Mouse (Mus musculus) heart, adult 9 months (tissue): ENCODE data around the gene Ube2cbp.

Experiments
- DNase-seq, 2 experiments: peaks; one replicate each; pipeline ENCODE4 v3.0.0; 2022; ENCODE audit warnings: low spot score in 2 of 2

Gene Ube2cbp

DNA sequence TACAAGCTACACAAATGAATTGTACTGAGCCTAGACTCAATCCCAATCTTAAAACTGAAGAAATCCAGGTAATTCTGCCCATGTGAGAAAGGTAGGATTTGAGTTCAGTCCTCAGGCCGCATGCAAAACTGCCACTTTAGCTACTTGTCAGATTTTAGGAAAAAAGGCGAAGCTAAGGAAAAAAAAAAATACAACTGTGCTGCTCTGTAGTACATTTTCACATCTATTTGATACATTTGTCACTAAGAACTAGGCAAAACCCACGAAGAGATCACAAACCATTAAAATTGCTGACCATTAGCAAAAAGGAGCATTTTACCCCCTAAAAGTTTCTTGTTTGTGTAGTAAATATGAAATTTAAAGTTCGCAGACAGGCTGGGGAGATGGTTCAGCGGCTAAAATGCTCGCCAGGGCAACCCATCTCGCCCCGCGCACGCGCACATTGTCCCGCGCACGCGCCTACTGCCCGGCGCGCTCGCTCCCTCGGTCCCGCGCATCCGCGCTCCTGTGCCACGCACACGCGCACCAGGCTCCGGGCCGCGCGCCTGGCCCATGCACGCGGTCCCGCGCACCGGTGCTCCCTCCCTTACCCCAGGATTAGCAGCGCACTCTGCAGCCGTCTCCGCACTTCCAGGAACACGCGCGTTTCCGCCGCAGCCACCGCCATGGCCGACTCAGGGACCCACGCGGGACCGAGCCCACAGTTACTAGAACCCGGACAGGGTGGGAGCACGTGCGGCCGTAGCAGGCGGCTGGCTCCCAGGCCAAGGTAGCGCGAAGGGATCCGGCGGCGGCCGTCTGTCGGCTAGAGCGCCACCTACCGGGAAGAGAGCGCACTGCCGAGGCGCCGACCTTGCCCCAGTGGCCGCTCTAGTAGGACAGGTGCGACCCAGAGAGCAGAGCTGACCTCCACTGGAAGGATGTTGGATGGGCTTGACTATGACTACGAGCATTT, at the start of gene Ube2cbp:
Ube2cbp (minus strand) TSS at position 800 of the 955 bp plus-strand sequence.
- DNase-seq = peak; percentile 88 to 91

DNA sequence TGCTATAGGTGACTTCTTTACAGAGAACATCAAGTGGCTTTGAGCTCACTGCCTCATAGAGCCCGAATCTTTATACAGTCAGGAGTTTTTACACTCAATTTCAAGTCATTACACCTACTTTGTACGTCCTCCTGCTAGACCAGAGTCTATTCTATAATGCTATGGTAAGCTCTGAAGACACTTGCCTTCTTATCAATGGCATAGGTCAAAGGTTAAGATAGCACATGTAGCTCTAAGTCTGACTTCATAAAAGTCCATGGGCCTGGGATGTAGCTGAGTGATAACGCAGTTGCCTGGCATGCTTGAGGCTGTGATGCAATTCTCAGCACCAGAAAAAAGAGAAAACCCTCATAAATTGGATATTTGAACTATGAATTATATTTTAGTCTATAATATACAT, 49.6 kb upstream of the Ube2cbp start:
- DNase-seq = peak in 1 of 2 experiments; percentile 8

DNA sequence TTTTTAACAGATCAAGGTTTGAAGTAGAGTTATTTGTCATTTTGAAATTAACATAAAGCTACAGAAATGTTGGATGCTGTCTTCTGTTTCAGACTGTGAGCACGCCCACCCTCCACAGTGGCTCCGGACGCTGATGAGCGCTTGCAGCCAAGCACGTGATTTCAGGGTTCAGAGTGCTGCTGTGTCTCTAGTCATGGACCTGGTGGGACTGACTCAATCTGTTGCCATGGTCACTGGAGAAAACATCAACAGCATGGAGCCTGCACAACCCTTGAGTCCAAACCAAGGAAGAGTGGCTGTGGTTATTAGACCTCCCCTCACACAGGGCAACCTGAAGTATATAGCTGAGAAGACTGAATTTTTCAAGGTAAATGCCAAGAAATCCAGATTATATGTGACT, 49.0 kb upstream of the Ube2cbp start:
- DNase-seq = peak; percentile 10 to 12

DNA sequence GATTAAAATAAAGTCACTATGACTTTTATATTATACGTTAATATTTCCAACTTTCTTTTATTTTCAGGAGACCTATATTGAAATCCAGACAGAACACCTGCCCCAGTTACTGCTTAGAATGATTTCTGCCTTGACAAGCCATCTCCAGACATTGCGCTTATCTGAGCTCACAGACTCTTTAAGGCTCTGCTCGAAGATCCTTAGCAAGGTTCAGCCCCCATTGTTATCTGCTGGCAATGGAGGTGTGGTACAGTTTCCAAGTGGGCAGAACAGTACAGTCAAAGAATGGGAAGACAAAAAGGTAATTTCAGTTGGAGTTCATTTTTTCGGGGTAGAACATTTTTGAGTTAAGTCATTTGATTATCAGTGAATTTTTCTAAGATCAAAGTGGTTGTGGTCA, 42.7 kb upstream of the Ube2cbp start:
- DNase-seq = no peak

DNA sequence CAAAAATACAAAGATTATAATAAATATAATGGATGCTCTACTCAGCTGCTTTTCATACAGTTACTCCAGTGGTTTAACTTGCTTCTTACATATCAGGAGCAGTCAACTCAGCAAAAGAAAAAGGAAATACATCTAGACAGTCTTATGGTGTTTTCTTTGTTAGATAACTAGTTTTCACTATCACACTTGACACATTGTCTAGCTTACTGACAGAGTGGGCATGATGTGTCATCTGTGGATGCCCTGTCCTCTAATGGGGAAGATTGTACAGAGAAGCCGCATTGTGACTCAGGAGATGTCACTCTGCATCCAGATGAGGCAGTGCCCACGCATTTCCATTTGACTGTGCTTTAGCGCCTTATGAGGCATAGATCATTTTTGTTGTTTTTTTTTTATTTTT, 34.3 kb upstream of the Ube2cbp start:
- DNase-seq = no peak

DNA sequence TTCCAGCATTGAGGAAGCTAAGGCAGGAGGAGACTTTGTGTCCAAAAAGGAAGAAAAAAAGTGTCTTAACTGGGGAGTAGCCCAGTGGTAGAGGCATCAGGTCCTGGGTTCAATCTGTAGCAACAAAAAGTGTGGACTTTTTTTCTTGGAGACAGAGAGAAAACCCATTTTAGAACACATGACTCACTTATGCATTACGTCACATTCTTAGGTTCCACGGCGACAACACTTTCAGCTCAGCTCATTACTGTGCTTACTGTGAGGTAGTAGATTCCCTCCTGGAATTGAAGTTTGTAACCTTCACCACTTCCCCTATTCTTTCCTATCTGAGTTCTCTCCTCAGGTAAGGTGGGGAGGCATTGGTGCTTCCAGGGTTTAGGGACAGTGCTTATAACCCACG, 31.5 kb upstream of the Ube2cbp start:
- DNase-seq = no peak

DNA sequence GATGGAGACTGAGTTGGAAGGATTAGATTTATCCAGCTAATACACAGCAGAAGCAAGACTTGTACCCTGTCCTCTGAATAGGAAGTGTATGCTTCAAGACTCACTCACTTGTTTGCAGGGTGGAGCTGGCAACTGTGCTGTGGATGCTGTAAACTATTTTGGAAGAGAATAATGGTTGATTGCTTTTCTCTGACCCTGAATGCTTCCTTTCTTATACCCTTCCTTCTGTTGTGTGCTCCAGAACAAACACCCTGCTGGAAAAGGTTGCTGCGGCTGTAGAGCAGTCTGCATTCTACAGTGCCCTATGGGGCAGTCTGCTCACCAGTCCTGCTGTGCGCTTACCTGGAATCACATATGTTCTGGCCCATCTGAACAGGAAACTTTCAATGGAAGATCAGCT, 27.0 kb upstream of the Ube2cbp start:
- no peak for DNase-seq

DNA sequence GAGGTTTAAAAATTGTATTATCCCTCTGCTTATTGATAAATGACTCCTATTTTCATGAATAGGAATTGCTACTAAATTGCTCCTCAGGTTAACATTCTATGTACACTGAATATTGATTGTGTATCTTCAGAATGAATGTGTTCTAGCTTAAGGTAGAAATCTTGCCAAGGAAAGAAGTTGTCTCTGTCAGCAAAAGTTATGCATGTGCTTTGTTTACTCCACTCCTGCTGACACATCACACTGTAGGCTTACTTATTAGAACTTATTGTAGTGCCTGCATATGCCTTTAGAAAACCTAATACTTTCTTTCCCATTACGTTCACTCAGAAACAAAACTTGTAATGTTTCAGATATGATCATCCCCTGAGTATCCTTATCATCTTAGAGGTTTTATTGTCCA, 17.5 kb upstream of the Ube2cbp start:
- DNase-seq = no peak

DNA sequence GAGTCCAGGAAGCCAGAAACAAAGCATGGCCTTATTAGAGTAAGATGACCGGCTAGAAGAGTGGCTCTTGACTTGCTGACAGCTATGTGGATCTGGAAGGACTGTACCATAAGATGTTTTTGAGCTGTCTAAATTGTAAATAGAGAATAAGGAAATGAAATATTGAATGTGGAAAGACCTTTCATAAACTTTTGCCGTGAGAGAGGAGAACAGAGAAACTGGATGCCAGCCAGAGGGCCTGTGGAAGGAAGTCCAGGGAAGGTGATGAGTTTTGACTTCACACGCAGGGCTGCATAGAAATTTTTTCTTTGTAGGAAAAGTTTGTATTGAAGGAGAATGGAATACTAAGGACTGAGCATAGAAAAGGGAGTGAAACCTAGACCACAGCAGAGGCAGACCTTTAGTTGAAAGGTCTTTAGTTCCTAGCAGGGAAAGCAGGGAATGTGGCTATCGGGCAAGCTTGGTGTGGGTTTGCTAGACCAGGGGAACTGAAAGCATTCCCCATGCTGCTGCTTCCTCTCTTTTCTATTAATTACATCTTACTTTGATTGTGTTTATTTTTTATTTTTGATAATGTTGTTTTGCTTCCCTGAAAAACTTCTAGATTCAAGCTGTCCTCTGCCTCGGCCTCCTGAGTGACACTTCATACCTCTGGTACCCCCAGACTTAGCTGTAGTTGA, 13.8 kb upstream of the Ube2cbp start:
- no peak for DNase-seq

DNA sequence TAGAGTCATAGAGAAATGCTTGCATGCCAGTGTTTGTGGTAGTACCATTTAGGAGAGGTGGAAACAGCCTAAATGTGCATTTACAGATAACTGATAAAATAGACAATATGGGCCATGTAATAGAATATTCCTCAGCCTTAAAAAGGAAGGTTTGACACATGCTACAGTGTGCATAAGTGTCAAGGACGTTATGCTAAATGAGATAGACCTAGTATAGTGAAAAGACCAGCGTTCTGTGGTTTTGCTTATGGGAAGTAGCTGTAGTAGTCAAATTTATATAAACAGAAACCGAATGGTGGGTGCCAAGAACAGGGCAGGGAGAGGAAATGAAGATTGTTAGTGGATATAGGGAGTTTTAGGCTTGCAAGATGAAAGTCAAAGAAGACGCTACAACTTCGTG, 12.0 kb upstream of the Ube2cbp start:
- no peak for DNase-seq

DNA sequence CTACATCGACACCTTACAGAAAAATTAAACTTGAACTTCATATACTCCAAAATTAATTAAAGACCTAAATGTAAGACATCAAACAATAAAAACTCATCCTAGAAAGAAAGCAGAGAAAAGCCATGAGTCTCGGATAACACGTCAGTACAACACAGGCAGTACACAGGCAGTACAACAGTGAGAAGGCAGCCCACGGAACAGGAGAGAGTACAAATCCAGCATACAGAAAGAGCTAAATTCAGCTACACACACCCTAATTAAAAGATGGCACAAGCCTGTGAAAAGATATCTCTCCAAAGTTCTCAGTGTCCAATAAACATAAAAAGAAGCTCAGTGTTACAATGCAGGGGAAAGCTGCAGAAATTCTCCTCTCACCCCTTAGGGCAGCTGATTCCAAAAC, 11.2 kb upstream of the Ube2cbp start:
- DNase-seq = no peak

DNA sequence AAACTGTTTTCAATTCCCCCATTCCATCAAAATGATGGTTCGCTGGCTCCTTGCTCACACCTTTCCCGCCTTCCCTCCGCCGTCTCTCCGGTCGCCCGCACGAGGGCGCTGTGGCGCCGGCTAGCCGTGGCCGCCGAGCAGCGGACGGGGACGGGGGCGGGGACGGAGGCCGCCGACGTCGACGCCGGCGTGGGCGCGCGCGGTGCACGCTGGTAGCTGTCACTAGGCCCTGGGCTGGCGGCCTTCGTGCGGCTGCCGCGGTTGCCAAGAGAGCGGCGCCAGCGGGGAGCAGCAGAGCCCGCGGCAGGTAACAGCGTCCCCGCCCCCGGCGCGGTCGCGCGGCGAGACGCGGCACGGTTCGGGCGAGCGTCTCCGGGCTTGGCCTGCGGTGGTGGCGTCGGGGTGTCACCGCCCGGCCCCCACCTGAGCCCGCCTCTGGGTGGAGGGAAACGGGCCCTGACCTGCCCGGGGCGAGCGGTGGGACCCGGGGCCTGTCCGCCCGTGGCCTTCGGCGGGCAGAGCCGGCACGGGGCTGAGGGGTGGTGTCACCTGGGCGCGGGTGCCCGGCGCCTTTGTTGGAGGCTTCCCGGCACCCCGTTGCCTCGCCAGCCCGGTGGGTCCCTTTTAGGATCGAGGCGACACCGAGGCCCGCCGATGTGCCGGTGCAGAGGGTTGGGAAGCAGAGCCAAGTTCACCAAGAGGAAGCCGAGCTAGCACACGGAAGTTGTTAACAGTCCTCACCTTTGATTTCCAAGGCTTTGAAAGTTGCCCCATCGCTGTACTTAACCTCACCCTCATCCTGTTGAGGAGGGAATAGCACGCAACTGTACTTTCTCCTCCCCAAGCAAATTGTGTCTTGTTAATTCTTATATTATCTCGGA, 2.5 kb upstream of the Ube2cbp start, which contains the start of gene Dop1a:
Dop1a (plus strand) TSS at position 165 of the 881 bp plus-strand sequence.
- DNase-seq = peak; percentile 84 to 88

DNA sequence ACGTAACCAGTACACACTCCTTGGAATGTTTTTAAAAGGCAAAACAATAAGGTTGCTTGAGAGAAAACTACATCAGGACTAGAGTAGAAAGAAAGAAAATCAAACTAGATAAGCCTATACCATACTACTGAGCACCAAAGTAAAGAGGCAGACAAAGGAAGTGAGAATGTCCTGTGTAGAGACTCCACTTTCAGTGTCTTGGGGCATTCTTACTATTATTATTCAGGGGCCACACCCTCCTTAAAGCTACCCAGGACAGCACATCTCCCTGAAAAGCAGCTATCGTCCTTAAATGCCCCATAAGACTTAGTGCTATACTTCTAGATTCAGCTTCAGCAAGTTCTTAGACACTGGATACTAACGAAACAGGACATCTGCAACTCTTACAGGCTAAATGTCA, 11.1 kb downstream of the Ube2cbp start:
- no peak for DNase-seq

DNA sequence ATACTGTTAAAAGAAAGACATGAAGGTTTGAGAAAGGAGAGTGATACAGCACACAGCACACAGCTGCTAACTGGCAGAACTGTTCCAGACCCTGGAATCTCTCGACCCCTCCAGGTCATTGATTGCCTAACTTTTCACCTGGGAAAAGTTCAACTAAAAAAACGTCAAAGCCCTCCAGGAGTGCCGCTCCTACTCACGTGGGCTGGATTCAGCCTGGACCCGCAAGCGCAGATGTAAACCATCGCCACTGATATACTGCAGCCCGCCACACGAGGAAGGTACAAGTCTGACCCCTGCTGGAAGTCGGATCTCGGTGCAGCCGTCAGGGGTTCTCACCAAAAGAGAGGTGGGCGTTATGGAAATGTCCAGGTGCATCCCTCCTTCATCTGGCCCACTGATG, 13.1 kb downstream of the Ube2cbp start:
- DNase-seq = no peak

DNA sequence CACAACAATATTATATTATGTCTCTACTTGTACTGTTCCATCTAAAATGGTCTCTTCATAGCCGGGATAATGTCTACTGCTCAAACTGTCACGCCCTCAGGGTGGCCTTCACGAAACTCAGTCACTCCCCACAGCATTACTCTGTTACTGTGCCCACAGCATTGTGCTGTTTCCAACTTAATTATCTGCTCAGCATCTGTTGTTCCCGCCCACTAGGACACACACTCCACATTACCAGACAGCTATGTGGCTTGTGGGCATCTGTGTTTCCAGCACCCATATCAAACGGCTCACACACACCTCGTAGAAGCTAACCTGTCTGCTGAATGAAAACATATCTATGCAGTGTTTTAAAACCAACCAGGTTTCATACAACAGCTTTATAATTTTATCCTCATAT, 13.7 kb downstream of the Ube2cbp start:
- DNase-seq = no peak

DNA sequence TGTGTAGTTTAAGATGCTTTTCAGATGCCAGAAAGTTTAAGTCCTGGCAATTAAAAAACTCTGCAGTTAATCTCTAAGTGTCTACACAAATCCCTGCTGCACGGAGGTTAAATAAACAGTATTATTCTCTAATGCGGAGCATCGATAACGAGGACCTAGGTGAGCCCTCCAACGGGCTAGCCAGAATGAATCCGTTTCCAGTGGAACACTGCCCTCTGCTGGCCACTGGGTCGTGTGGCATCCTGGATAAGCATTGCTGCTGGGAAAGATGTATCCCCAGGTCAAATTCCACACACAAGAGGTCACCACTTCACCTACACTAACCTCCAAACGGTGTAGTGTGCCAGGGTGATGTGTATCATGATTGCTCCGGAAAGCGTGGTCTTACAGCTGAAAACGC, 15.2 kb downstream of the Ube2cbp start:
- peak; percentile 27 to 51 for DNase-seq

DNA sequence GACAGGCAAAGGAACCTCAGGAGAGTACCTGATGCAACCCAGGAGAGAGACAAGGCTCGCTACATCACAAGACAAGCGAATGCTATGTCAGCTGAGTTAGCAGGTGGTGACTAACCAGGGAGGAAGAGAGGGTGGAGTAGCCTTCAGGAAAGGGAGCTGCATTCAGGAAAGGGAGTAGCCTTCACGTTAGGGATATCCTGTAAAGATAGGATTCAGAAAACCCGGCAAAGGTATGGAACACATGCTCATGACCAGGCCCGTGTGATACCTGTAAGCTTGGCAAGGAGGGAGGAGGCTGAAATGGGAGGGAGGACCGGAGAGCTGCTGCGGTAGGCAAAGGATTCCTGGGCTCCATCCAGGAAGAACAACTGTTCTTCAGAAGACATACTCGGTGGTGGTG, 17.3 kb downstream of the Ube2cbp start:
- DNase-seq = peak in 1 of 2 experiments; percentile 52

DNA sequence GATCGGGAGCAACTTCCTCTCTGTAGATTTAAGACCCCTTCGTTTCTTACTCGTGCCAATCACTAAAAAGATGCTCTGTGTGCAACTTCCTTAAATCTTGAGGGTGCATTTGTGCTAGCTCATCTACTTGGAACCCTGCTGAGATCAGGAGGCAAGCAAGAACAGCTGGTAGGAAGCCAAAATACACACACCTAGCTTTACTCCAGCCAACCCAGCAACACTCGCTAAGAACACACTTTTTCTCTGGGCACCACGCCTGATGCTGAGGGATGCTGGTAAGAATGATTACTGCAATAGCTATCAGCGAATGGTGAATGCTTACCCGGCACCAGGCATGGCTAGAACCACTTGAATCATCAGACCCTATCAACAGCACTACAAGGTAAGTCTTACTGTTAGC, 17.9 kb downstream of the Ube2cbp start:
- no peak for DNase-seq

DNA sequence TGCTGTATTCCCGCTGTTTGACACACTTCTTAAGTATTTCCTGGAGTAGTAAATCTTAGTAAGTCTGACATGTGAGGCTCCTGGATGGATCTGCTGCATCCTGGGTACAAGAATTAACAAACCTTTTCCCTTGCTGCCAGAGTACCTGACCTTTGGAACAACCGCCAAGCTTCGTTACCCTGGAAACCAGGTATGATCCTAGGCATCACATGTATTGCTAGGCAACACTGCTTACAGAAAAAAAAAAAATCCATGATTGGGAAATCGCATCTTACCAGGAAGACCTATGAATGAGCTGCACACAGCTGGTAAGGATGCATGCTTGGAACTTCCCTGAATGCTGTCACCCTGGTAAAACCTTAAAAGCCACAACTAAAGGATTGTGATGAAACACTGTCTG, 22.5 kb downstream of the Ube2cbp start:
- no peak for DNase-seq

DNA sequence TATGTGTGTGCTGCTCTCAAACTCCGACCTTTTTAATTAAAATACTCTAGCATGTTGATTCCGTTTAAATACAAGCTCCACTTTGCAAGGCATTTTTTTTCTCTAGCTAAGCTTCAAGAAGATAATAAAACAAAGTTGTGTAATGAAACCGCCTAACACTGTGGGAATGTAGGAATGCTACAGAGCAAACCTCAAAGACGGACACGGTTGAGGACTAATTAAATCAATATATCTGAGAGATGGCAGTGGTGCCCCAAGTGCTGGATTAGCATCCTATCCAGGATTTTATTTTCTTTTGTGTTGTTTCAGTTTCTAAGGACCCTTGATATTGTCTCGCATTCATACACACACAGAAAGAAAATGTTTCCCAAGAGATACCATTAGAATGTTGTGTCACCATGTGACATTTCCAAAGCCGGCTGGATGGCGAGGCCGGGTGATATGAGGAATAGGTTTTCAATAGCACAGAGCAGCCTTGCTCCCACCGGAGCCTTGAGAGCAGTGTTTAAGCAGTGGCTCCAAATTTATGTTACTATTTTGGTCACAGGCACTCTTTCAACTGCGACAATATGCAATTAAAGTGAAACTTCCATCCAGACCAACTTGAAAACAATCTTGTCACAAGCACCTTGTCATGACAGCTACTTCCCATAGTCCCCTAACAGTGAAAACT, 26.3 kb downstream of the Ube2cbp start:
- DNase-seq = no peak

DNA sequence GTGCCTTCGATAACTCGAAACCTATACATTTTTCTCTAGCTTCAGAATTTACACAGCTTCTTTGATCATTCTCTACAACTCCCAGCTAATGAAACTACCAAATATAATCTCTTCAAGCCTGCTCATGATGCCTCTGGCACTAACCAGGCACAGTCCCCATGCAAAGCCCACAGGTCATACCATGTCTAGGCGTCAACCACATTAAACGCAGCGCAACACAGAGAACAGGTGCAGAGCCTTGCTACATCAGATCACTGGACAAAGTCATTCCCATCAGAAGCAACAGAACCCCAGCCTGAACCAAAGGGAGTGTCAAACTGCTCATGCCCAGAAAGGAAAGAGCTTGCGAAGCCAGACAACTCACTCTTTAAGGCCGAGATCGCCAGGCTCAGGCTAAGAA, 28.1 kb downstream of the Ube2cbp start:
- DNase-seq = no peak
